Mouse (Mus musculus): ENCODE measurements around the gene Kncn. TPM values are rescaled to one million over a fixed set of nuclear protein-coding genes. Genes with fewer than 3 reads are reported as not detected.

Gene Kncn
- not detected in 2 replicates for polyA plus RNA-seq (2012; rRNA removed; ENCODE audit: low replicate concordance)

DNA sequence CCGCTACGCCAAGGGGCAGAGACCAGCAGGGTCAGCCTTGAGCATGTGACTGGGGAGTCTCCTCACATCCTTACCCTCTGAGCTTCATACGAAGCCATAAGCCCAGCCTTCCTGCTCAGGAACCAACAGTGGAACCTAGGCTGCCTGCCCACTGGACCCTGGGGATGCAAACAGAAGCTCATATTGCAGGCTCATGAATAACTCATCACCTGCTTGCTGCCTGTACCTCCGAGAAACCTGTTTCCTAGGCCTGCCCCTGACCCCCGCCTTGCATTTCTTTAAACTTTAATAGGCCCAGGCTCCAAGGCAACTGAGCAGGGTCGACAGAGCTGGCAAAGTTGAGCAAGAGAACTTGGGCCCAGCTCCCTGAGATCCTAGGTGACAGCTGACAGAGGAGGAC lies at the start of gene Kncn:
Gene Kncn (plus strand): TSS at position 379 of the 400 bp plus-strand sequence.

DNA sequence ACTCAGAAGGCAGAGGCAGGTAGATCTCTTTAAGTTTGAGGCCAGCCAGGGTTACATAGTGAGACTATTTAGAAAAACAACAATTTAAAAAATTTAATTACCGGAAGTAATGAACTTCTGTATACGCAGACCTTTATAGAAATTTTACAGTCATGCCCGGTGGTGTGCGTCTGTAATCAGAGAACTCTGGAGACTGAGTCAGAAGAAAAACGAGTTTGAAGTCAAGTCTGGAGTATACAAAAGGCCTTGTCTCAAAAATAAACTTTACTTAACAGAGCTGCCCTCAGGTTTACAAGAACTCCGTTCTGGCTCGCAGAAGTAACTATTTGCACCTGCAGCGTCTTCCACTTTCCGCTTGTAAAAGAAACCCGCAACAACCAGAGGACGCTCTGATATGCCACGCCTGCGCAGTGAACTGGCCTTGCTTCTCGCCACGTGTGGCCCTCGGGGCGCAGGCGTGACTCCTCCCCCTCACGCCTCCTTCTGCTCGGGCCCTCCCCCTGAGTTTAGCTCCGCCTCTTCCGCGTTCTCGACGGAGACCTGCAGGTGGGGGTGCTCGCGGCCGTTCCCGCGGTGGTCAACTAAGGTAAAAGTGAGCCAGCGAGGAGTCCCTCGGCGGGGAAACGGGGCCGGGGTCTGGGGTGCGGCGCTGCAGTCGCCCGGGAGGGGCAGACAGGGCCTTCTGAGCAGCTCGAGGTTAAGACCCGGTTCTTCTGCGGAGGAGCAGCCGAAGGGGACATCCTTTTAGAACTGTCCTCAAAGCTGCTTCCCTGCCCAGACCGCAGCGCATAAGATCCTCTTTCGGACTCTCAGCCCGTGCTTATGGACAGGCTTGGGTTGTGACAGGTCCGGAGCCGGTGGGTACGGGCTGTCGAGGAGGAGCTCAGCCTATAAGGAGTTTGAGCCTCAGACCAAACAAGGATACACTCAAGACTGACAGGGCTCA lies 45.2 kb upstream of the Kncn start, which contains the start of gene Mknk1:
Gene Mknk1 (plus strand): TSS at position 503 of the 946 bp plus-strand sequence.

GRCm38 (mm10) chr4:115890553-115890952 lies 6.4 kb downstream of the Kncn start, which contains the start of gene 6430628N08Rik:
Gene 6430628N08Rik, plus strand, starts transcription at chr4:115890665.

Other genes with a start within 250 kb of the Kncn start
- gene Cyp4b1, start 236.7 kb upstream of the Kncn start, polyA plus RNA-seq (2012; rRNA removed; ENCODE audit: low replicate concordance), result 65.1 and 231 TPM in 2 replicates
- 23.3 and 25.3 TPM in 2 replicates for gene Efcab14, start 146.7 kb upstream of the Kncn start, polyA plus RNA-seq (2012; rRNA removed; ENCODE audit: low replicate concordance)
- gene Tex38, start 103.4 kb upstream of the Kncn start, polyA plus RNA-seq (2012; rRNA removed; ENCODE audit: low replicate concordance), result 0.33 and 0.54 TPM in 2 replicates
- gene Atpaf1, start 99.6 kb upstream of the Kncn start, polyA plus RNA-seq (2012; rRNA removed; ENCODE audit: low replicate concordance), result 31.6 and 61.4 TPM in 2 replicates
- 25.1 and 41.8 TPM in 2 replicates for gene Mob3c, start 56.3 kb upstream of the Kncn start, polyA plus RNA-seq (2012; rRNA removed; ENCODE audit: low replicate concordance)
- 23.3 and 30.5 TPM in 2 replicates for gene Mknk1, start 45.2 kb upstream of the Kncn start, polyA plus RNA-seq (2012; rRNA removed; ENCODE audit: low replicate concordance)
- not detected in 2 replicates for gene 6430628N08Rik, start 6.3 kb downstream of the Kncn start, polyA plus RNA-seq (2012; rRNA removed; ENCODE audit: low replicate concordance)
- gene Dmbx1, start 55.5 kb downstream of the Kncn start, polyA plus RNA-seq (2012; rRNA removed; ENCODE audit: low replicate concordance), result not detected in 2 replicates
- 63.8 and 137 TPM in 2 replicates for gene Faah, start 133.5 kb downstream of the Kncn start, polyA plus RNA-seq (2012; rRNA removed; ENCODE audit: low replicate concordance)
- 4.7 and 5.1 TPM in 2 replicates for gene Nsun4, start 169.5 kb downstream of the Kncn start, polyA plus RNA-seq (2012; rRNA removed; ENCODE audit: low replicate concordance)
- 57.7 and 72.0 TPM in 2 replicates for gene Uqcrh, start 190.7 kb downstream of the Kncn start, polyA plus RNA-seq (2012; rRNA removed; ENCODE audit: low replicate concordance)
- gene Lrrc41, start 190.9 kb downstream of the Kncn start, polyA plus RNA-seq (2012; rRNA removed; ENCODE audit: low replicate concordance), result 71.8 and 77.1 TPM in 2 replicates
- 1.2 and 1.9 TPM in 2 replicates for gene Rad54l, start 239.3 kb downstream of the Kncn start, polyA plus RNA-seq (2012; rRNA removed; ENCODE audit: low replicate concordance)
- 11.5 and 13.8 TPM in 2 replicates for gene Pomgnt1, start 239.4 kb downstream of the Kncn start, polyA plus RNA-seq (2012; rRNA removed; ENCODE audit: low replicate concordance)